Mouse (Mus musculus): ENCODE measurements around the gene Kif21b.
A peak's percentile ranks its signal among the peaks of the same experiment; 100 is the strongest.

Gene Kif21b

GRCm38 (mm10) chr1:136159830-136160229 lies 28.6 kb downstream of the Kif21b start:
- DNase-seq (ENCODE audit: low spot score), result no peak

GRCm38 (mm10) chr1:136160297-136160696 lies 29.1 kb downstream of the Kif21b start:
- no peak for DNase-seq (ENCODE audit: low spot score)

- DNase-seq (ENCODE audit: low spot score), result no peak
Measured at GRCm38 (mm10) chr1:136160930-136161329, 29.7 kb downstream of the Kif21b start.

GRCm38 (mm10) chr1:136161333-136161921 lies 30.2 kb downstream of the Kif21b start:
- no peak for DNase-seq (ENCODE audit: low spot score)

- DNase-seq (ENCODE audit: low spot score), result peak; percentile 53
Measured at GRCm38 (mm10) chr1:136165436-136165835, 34.2 kb downstream of the Kif21b start.

- DNase-seq (ENCODE audit: low spot score), result peak; percentile 59
Measured at GRCm38 (mm10) chr1:136167657-136168056, 36.5 kb downstream of the Kif21b start.

- peak; percentile 90 for DNase-seq (ENCODE audit: low spot score)
Measured at GRCm38 (mm10) chr1:136170109-136170508, 38.9 kb downstream of the Kif21b start.

GRCm38 (mm10) chr1:136172696-136173095 lies 41.5 kb downstream of the Kif21b start:
- DNase-seq (ENCODE audit: low spot score), result no peak

GRCm38 (mm10) chr1:136174101-136174606 lies 43.0 kb downstream of the Kif21b start:
- DNase-seq (ENCODE audit: low spot score), result no peak

GRCm38 (mm10) chr1:136175183-136175582 lies 44.0 kb downstream of the Kif21b start:
- peak; percentile 80 for DNase-seq (ENCODE audit: low spot score)

GRCm38 (mm10) chr1:136177085-136177484 lies 45.9 kb downstream of the Kif21b start:
- DNase-seq (ENCODE audit: low spot score), result no peak

- DNase-seq (ENCODE audit: low spot score), result no peak
Measured at GRCm38 (mm10) chr1:136178741-136179140, 47.6 kb downstream of the Kif21b start.

- DNase-seq (ENCODE audit: low spot score), result no peak
Measured at GRCm38 (mm10) chr1:136179511-136180001, 48.4 kb downstream of the Kif21b start.

GRCm38 (mm10) chr1:136190033-136190432 lies 58.8 kb downstream of the Kif21b start:
- no peak for DNase-seq (ENCODE audit: low spot score)

- peak; percentile 76 for DNase-seq (ENCODE audit: low spot score)
Measured at GRCm38 (mm10) chr1:136212803-136213202, 81.6 kb downstream of the Kif21b start, which contains the start of gene Mroh3. Gene Mroh3, minus strand, starts transcription at chr1:136212828.

GRCm38 (mm10) chr1:136214304-136214703 lies 83.1 kb downstream of the Kif21b start:
- DNase-seq (ENCODE audit: low spot score), result no peak

GRCm38 (mm10) chr1:136220037-136220871 lies 89.1 kb downstream of the Kif21b start:
- no peak for DNase-seq (ENCODE audit: low spot score)

GRCm38 (mm10) chr1:136222386-136222785 lies 91.2 kb downstream of the Kif21b start:
- DNase-seq (ENCODE audit: low spot score), result no peak

- DNase-seq (ENCODE audit: low spot score), result no peak
Measured at GRCm38 (mm10) chr1:136223758-136224342, 92.7 kb downstream of the Kif21b start.

- DNase-seq (ENCODE audit: low spot score), result no peak
Measured at GRCm38 (mm10) chr1:136225846-136226245, 94.7 kb downstream of the Kif21b start.

GRCm38 (mm10) chr1:136226626-136227025 lies 95.4 kb downstream of the Kif21b start:
- DNase-seq (ENCODE audit: low spot score), result no peak
